Mouse (Mus musculus) cortical plate, adult 2 months (tissue): ENCODE results near the gene Pik3ap1.

Source experiments
- CTCF ChIP-seq: fragments of 200-500 bp; IDR thresholded peaks from 2 replicates; pipeline ENCODE4 v1.5.1; 2011; ENCODE audit warnings: mild to moderate bottlenecking, control low read depth, low read length; ENCODE audit not compliant: insufficient read depth; ENCODE audit errors: extremely low read depth
- POLR2A ChIP-seq: fragments of 200-500 bp; IDR thresholded peaks from 2 replicates; pipeline ENCODE4 v1.6.1; 2011; ENCODE audit warnings: mild to moderate bottlenecking, low read length, control low read depth; ENCODE audit not compliant: insufficient read depth; ENCODE audit errors: extremely low read depth

GRCm38 (mm10) chr19:41354287-41354951 is 30.5 kb downstream of the Pik3ap1 start:
- TF ChIP-seq CTCF (no peak), POLR2A (no peak)
